Mouse (Mus musculus): ENCODE results near the gene H2-Oa.

The H2-Oa gene

DNA sequence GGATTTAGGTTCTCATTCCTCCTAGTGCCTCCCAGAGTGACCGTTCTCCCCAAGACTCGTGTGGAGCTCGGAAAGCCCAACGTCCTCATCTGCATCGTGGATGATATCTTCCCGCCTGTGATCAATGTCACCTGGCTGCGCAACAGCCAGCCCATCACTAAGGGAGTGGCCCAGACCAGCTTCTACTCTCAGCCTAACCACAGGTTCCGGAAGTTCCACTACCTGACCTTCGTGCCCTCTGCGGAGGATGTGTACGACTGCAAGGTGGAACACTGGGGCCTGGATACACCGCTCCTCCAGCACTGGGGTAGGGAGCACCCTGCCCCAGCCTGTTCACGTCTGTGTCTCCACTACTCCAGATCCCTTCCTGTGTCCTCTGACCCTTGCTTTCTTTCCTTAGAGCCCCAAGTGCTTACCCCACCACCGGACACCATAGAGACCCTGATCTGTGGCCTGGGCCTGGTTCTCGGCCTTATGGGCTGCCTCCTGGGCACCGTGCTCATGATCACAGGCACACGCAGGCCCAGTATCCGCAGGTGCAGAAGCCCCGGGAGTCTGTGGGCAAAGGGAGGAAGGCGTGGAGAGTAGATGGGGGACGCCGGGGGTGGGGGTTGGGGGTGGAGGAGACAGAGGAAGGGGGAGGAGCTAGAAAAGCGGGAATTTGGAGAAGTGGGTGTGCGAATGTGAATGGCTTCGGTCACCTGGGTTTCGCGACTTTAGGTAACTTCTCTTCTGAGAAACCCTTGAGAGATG lies 2.3 kb downstream of the H2-Oa start:
- POLR2A ChIA-PET = interaction anchor here (0.6 to 21.1 kb wide), 32 partner anchors 9 to 277 kb away, joined by 3 to 604 read pairs (median 4); partner anchors contain the start of genes H2-DMa (in 3 of the 4), Rps18 (in 2 of the 4), Vps52 (in 2 of the 4) and Daxx (in 1 of the 4)

DNA sequence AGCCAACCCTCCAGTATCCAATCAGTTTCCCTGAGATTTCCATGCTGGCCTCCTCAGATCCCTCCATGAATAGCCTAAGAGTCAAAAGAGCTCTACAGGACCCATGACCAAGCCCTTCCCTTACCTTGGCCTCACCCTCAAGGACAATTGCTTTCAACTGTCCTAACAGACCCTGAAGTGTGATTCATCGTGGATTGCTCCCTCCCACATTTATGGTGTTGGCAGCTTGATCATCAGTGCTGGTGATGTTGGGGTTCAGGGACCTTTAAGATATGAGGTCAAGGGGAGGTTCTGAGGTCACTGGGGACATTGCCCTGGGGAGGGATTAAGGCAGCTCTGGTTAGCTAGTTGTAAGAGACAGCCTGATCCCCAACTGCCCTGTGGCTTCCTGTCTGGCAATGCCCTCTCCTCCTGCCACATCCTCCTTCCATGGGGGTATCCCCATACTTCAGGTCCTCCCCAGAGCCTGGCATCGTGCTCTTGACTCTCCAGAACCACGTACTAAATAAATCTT lies 4.4 kb downstream of the H2-Oa start:
- ChIA-PET CTCF (interaction anchor here in 3 of 4 experiments (0.7 to 4.5 kb wide), 7 partner anchors 9 to 1594 kb away, joined by 3 to 37 read pairs (median 5); no protein-coding TSS in a partner anchor), POLR2A (interaction anchor here (0.6 to 21.1 kb wide), 16 partner anchors 8 to 141 kb away, joined by 3 to 604 read pairs (median 4); partner anchors contain the start of genes H2-DMa (in 4 of the 4), Rps18 (in 1 of the 4) and Vps52 (in 1 of the 4))

More for the DNA sequence above, 2.3 kb downstream of the H2-Oa start:
- CTCF ChIA-PET = interaction anchor here (0.6 to 4.5 kb wide), 12 partner anchors 7 to 76 kb away, joined by 3 to 37 read pairs (median 4); no protein-coding TSS in a partner anchor

DNA sequence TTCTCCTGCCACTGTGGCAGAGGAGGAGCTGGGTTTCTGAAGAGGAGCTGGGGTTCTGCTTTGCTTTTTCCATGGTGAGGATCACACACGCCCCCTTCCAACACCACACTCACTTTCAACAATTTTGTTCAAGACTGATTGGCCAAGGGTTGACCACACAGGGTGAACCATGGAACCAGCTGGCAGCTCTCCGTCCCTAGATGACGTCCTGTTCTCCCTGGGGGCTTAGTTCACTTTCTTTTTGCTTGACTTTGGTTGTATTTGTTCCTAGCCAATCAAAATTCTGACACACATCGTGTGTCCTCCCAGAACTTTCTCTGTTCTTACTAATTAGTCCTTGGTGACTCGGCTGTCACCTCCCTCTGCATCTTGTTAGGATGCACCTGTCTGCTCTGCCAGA lies 5.1 kb downstream of the H2-Oa start:
- CTCF ChIA-PET = interaction anchor here in 3 of 4 experiments (0.7 to 2.3 kb wide), 4 partner anchors 9 to 1594 kb away, joined by 3 to 10 read pairs (median 6); no protein-coding TSS in a partner anchor
- POLR2A ChIA-PET = interaction anchor here in 3 of 4 experiments (0.6 to 21.1 kb wide), 5 partner anchors 9 to 94 kb away, joined by 3 to 604 read pairs (median 26); partner anchors contain the start of gene H2-DMa (in 2 of the 3)

DNA sequence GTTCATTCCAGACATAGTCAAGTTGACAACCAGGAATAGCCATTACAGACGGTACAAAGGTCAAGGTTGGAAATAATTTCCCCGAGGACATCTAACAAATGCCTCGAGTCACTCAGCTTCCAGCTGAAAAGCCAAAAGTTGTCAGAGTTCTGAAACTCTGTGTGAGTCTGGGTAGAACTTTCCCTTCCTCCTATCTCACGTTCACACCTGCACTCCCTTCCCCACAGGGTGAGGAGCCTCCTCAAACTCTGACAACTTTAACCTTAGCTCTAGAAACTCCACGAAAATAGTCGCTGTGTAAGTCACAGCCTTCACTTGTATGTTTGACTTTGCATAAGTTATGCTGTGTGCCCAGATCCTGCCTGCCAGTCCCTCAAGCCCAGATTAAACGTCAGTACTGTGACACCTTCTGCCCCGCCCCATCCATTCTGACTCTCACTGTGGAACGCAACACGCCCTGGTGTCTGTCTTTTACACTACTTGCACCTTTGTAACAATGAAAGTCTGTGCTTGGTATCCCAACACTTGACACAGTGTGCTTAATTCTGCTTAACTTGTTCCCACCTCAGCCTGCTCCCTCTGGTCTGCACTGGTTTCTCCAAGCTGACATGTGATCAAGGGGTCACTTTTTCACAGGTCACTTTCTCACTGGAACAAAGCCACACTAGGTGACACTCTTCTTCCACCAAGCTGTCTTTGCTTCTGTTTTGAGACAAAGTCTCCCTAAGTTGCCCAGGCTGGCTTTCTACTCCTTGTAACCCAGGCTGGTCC lies 6.8 kb downstream of the H2-Oa start:
- CTCF ChIA-PET = interaction anchor here in 2 of 4 experiments (0.6 to 1.5 kb wide), 5 partner anchors 10 to 147 kb away, joined by 3 to 5 read pairs (median 3); no protein-coding TSS in a partner anchor

DNA sequence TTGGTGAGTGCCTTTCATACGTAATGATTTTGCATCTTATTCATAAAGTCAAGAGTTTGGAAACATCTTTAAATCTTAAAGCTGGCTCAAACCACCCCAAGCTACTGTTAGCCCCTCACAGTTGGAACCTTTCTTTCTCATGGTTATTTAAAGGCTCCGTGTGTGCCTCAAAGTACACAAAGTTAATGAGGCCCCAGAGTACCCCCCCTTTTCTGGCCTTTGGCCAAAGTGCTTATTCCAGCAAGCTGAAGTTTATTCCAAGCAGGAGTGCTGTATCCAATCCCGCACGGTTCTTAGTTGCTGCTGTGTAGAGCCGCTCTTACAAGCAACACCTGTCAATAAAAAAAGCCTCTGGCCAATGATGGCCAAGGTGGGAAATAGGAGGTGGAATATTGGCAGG lies 7.4 kb downstream of the H2-Oa start:
- ChIA-PET CTCF (interaction anchor here in 2 of 4 experiments (0.6 to 1.5 kb wide), 3 partner anchors 9 to 36 kb away, joined by 3 to 5 read pairs (median 4); no protein-coding TSS in a partner anchor), POLR2A (interaction anchor here in 3 of 4 experiments (0.6 to 15.6 kb wide), 9 partner anchors 9 to 36 kb away, joined by 3 to 503 read pairs (median 5); partner anchors contain the start of gene H2-DMa (in 2 of the 3))

More for the DNA sequence above, 6.8 kb downstream of the H2-Oa start:
- POLR2A ChIA-PET = interaction anchor here in 3 of 4 experiments (0.6 to 15.6 kb wide), 9 partner anchors 10 to 36 kb away, joined by 3 to 503 read pairs (median 5); partner anchors contain the start of gene H2-DMa (in 2 of the 3)

DNA sequence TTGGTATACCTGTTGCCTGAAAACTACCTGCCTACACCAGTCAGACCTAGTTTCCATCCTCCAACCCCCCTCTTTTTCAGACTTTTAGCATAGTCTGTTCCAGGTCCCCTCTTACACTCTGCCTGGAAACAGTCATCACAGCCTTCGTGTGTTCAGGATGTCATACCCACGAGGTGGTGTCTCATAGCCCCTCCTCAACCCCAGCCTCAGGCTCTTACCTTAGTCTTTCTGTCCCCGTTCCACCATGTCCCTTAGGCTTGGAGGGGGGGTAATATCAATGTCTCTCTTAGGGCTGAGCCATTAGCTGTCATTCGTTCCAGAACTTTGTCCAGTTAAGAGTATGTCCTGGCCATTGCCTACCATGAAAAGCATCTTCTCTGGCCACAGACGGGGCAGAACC lies 9.0 kb downstream of the H2-Oa start:
- ChIA-PET CTCF (interaction anchor here (0.6 to 1.7 kb wide), 75 partner anchors 8 to 1194 kb away, joined by 3 to 24 read pairs (median 4); partner anchors contain the start of genes H2-DMa (in 2 of the 4), H2-Oa (in 2 of the 4), Psmb9 (in 1 of the 4) and Rps18 (in 1 of the 4)), POLR2A (interaction anchor here (0.6 to 21.3 kb wide), 29 partner anchors 8 to 1169 kb away, joined by 3 to 604 read pairs (median 5); partner anchors contain the start of genes H2-DMa (in 4 of the 4), Rxrb (in 2 of the 4), Slc39a7 (in 2 of the 4) and H2-Oa (in 1 of the 4))

DNA sequence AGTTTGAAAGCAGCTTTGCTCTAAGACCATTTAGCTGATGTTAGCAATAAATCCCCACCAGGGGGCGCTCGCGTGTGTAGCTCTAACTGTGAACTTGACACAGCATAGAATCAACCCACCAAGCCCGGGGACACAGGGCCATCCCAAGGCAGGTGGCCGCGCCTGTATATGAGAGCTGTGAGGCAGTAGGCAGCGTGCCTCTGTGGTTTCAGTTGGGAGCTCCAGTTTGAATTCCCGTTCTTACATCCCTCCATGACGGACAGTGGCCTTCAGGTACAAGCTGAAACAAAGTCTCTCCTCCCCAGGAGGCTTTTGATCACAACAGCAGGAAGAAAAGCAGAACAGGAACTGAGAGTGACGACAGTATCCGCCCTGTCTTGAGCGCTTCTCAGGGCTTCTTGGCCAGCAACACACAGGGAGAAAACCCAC lies 9.5 kb downstream of the H2-Oa start:
- POLR2A ChIA-PET = interaction anchor here (0.6 to 21.3 kb wide), 29 partner anchors 8 to 1168 kb away, joined by 3 to 604 read pairs (median 5); partner anchors contain the start of genes H2-DMa (in 4 of the 4), Rxrb (in 2 of the 4), Slc39a7 (in 2 of the 4) and H2-Oa (in 1 of the 4)
- CTCF ChIA-PET = interaction anchor here (0.5 to 1.7 kb wide), 76 partner anchors 8 to 1194 kb away, joined by 3 to 24 read pairs (median 4); partner anchors contain the start of genes H2-DMa (in 2 of the 4), H2-Oa (in 2 of the 4), Psmb9 (in 1 of the 4) and Rps18 (in 1 of the 4)

DNA sequence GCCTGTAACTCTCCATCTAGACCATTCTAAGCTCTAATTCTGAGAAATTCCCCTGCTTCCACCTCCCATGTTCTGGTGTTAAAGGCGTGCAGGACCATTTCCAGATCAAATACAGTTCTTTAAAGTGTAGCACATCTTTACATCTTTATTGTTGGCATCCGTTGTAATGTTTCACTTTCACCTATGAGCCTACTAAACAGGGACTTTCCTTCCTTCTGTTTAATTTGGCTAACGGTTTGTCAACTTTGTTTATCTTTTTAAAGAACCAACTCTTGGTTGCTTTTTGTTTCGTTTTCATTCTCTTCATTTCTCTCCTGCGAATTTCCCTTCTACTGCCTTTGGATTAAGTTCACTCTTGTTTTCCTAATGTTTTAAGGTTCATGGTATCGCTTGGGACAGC lies 10.7 kb downstream of the H2-Oa start:
- ChIA-PET POLR2A (interaction anchor here in 3 of 4 experiments (0.7 to 21.3 kb wide), 8 partner anchors 10 to 71 kb away, joined by 3 to 604 read pairs (median 14); partner anchors contain the start of genes H2-DMa (in 3 of the 3), H2-Oa (in 1 of the 3), Rxrb (in 1 of the 3) and Slc39a7 (in 1 of the 3)), CTCF (interaction anchor here in 1 of 4 experiments (1.0 to 1.1 kb wide), 2 partner anchors 28 to 33 kb away, joined by 3 read pairs; no protein-coding TSS in a partner anchor)

DNA sequence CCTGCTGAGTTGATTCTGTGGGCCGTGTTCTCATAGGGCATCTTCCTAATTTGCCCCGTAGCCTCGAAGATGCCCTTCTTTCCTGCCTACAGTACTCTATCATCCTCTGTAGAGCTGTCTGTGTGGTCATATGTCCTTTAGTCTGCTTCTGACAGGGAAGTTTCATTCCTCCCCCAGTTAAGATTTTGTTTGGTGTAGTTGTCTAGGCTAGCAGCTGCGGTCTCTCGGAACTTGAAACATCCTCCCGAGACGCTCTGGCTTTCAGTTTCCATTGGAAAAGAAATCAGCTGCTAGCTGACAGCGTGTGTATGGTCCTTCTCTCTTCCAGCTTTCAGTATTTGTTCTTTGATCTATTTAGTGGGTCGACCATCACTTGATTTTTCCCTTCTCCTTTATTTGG lies 12.7 kb downstream of the H2-Oa start:
- POLR2A ChIA-PET = interaction anchor here in 3 of 4 experiments (1.0 to 21.3 kb wide), 7 partner anchors 10 to 153 kb away, joined by 3 to 604 read pairs (median 103); partner anchors contain the start of genes H2-DMa (in 3 of the 3), B3galt4 (in 1 of the 3) and H2-Oa (in 1 of the 3)
- CTCF ChIA-PET = interaction anchor here in 2 of 4 experiments (0.7 to 2.1 kb wide), 3 partner anchors 8 to 66 kb away, joined by 3 to 10 read pairs (median 4); no protein-coding TSS in a partner anchor

DNA sequence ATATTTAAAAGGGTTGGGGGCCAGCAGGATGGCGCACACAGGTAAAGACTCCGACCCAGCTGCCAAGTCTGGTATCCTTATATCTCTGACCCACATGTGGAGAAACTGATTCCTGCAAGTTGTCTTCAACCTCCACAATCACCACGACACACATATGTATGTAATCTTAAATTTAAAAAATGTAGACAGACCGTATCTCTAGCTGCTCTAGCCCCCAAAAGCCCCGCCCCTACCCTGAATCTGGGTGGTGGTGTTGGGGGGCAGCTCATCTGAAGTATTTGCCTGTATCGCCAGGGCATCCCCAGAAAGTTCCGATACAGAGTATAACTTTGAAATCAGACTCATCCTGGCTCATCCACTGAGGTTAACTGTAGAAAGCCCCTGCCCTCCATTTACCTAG lies 14.4 kb downstream of the H2-Oa start:
- CTCF ChIA-PET = interaction anchor here (0.7 to 2.1 kb wide), 13 partner anchors 10 to 129 kb away, joined by 3 to 10 read pairs (median 4); no protein-coding TSS in a partner anchor
- POLR2A ChIA-PET = interaction anchor here (0.6 to 21.3 kb wide), 15 partner anchors 9 to 853 kb away, joined by 3 to 604 read pairs (median 5); partner anchors contain the start of genes H2-DMa (in 4 of the 4), H2-Oa (in 2 of the 4), Brd2 (in 1 of the 4) and Col11a2 (in 1 of the 4)

DNA sequence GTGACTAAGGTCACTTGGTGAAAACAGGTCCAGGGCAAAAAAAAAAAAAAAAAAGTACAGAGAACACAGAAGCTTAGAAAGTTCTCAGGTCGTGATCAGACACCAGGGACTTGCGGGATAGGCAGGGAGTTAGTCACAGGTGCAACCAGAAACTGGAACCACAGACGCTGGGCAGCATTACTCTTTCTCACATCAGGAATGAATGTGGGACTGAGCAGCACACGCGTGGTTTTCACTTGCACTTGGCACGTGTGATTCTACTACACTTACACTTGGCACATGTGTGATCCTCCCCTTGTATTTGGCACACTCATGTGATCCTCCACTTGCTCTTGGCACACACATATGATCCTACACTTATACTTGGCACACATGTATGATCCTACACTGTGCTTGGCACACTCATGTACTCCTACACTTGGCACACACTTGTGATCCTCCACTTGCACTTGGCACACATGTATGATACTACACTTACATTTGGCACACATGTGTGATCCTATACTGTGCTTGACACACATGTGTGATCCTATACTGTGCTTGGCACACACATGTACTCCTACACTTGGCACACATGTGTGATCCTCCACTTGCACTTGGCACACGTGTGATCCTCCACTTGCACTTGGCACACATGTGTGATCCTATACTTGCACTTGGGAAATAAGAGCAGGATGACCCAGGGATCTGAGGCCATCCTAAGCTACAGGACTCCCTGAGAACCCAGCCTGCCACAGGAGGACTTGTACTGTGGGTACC lies 15.1 kb downstream of the H2-Oa start:
- POLR2A ChIA-PET = interaction anchor here (0.6 to 21.3 kb wide), 20 partner anchors 8 to 852 kb away, joined by 3 to 604 read pairs (median 4); partner anchors contain the start of genes H2-DMa (in 4 of the 4), Brd2 (in 2 of the 4), H2-Oa (in 2 of the 4) and B3galt4 (in 1 of the 4)
- CTCF ChIA-PET = interaction anchor here (0.6 to 2.1 kb wide), 11 partner anchors 11 to 128 kb away, joined by 3 to 10 read pairs (median 4); no protein-coding TSS in a partner anchor

DNA sequence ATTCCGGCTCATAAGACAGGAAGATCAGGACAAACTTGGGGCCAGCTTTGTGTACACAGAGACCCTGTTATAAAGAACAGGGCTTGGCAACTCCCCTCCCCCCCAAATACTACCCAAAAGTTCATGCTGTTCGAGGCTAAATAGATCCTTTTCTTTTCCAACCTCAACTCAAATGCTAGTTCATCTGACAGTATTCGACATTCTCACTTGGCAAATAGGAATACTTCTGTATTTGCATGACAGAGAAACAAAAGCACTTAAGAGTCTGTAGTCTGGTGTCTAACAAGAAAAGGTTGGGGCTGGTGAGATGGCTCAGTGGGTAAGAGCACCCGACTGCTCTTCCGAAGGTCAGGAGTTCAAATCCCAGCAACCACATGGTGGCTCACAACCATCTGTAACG lies 16.3 kb downstream of the H2-Oa start:
- ChIA-PET POLR2A (interaction anchor here (0.6 to 21.3 kb wide), 16 partner anchors 7 to 351 kb away, joined by 3 to 604 read pairs (median 7); partner anchors contain the start of genes H2-DMa (in 4 of the 4), Brd2 (in 2 of the 4) and H2-Oa (in 1 of the 4)), CTCF (interaction anchor here (0.5 to 2.1 kb wide), 8 partner anchors 9 to 193 kb away, joined by 3 to 15 read pairs (median 4); partner anchors contain the start of genes Tapbp (in 1 of the 4) and Zbtb22 (in 1 of the 4))

DNA sequence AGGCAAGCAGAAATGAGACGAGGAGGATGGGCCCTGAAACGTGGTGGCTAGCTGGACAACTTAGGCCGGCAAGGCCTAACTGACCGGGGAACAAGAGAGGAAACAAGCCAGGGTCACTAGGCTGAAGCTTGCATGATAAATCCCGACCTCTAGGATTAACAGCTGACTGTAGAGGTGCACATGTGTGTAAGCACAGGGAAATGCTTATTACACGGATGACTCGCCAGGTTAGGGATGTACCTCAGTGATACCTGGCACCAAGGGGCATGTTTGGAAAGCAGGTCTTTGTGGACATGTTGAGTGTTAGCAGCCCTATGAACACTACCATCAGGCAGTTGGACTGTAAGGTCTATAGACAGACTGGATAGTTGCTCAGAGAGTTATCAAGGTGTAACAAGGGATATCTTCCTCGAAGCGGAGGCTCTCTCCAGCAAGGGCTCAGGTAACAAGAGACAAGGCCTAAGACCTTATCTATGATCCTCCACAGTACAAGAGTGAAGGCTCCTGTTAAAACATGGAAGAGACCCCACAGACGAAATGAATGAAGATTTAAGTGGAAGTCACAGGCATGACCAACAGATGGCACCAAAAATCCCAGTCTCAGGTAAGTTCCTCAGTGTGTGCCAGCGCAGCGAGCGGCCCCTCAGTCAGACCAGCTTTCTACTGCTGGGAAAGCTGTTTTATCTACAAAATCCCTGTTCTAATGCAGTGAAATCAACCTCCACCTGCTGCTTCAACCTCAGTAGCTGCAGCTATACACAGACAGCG lies 17.1 kb downstream of the H2-Oa start:
- ChIA-PET CTCF (interaction anchor here in 3 of 4 experiments (0.5 to 3.6 kb wide), 13 partner anchors 8 to 61 kb away, joined by 3 to 18 read pairs (median 4); no protein-coding TSS in a partner anchor), POLR2A (interaction anchor here (0.6 to 21.3 kb wide), 29 partner anchors 3 to 520 kb away, joined by 3 to 604 read pairs (median 6); partner anchors contain the start of genes H2-DMa (in 4 of the 4), Rxrb (in 3 of the 4), Slc39a7 (in 3 of the 4) and Brd2 (in 2 of the 4))

DNA sequence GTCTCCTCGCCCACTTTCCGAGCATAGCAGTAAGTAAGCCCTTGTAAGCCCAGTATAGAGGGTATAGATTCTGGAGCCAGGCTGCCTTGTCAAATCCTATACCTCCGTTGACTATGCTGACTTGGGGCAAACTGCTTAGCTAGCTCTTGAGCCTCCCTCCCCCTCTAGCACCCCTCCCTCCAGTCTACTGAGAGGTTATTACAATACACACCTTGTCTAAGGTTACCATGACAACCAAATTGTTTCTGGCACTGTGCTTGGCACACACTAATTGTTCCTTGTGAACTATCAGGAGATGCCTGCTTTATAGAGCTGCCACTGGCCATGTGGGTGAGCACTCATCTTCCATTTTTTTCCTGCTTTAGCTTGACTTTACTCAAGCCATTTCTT lies 17.7 kb downstream of the H2-Oa start:
- CTCF ChIA-PET = interaction anchor here in 3 of 4 experiments (0.7 to 3.6 kb wide), 13 partner anchors 8 to 61 kb away, joined by 3 to 18 read pairs (median 4); partner anchors contain the start of gene H2-DMa (in 1 of the 3)
- POLR2A ChIA-PET = interaction anchor here (0.6 to 21.3 kb wide), 27 partner anchors 4 to 475 kb away, joined by 3 to 604 read pairs (median 6); partner anchors contain the start of genes H2-DMa (in 4 of the 4), Rxrb (in 3 of the 4), Slc39a7 (in 3 of the 4) and Brd2 (in 2 of the 4)

All from embryonic stem cell, embryonic (primary cell).